Mouse (Mus musculus) ES-E14 (cell line): ENCODE data around the gene Cfap20.

Experiments
- CHD2 ChIP-seq: IDR thresholded peaks from 2 replicates; pipeline ENCODE4 v1.6.1; 2014; ENCODE audit warnings: mild to moderate bottlenecking, low read depth, low read length, inconsistent platforms
- ZC3H11A ChIP-seq: IDR thresholded peaks from 2 replicates; pipeline ENCODE4 v1.6.1; 2012; ENCODE audit warnings: low read depth, mild to moderate bottlenecking, inconsistent platforms, low read length, borderline replicate concordance
- ZNF384 ChIP-seq: IDR thresholded peaks from 2 replicates; pipeline ENCODE4 v1.6.1; 2012; ENCODE audit warnings: low read depth, low read length, inconsistent platforms

DNA sequence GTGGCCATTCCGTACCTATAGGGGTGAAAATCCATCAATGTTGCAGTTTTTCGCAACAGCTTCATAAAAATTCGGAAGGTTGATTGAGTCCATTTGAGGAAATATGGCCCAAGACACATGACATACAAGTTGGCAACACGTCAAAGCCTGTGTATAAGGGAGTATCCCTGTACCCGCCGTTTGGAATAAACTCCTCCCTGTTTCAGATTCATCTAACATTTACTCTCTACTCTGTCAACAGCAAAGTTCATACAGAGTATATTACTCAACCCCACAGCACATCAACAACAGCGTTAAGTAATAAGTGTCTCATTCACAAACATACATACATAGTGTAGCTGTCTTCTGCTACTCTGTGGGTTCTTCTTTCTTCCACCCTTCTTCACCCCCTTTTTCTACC, 10.0 kb downstream of the Cfap20 start:
- TF ChIP-seq CHD2 (no peak), ZNF384 (no peak), ZC3H11A (no peak)
